Mouse (Mus musculus) brain, embryonic 14.5 days (tissue): Measurements from ENCODE around the gene S1pr4. TPM values are rescaled to one million over a fixed set of nuclear protein-coding genes. Genes with fewer than 3 reads are reported as not detected.

Source experiments
- DNase-seq: peaks from one replicate; pipeline ENCODE4 v3.0.0-alpha.2; 2011; ENCODE audit warnings: low read depth
- CTCF ChIP-seq: fragments of 200-500 bp; IDR thresholded peaks from 2 replicates; pipeline ENCODE4 v1.5.1; 2012; ENCODE audit warnings: inconsistent platforms, mild to moderate bottlenecking, moderate library complexity, borderline replicate concordance; ENCODE audit not compliant: insufficient read depth, insufficient read length; ENCODE audit errors: extremely low read depth
- POLR2A ChIP-seq: fragments of 200-500 bp; IDR thresholded peaks from 2 replicates; pipeline ENCODE4 v1.6.1; 2012; ENCODE audit warnings: mild to moderate bottlenecking, inconsistent platforms, borderline replicate concordance; ENCODE audit not compliant: poor library complexity, insufficient read depth, insufficient read length, severe bottlenecking; ENCODE audit errors: extremely low read depth
- polyA plus RNA-seq: library from polyadenylated mRNA; depleted of rRNA; stranded (reverse); fragments of >200 nt; gene quantifications from 2 replicates; pipeline ENCODE4 v1.2.3, GENCODE M21; 2012

Gene S1pr4
- polyA plus RNA-seq, 1 experiment, result 0.59 TPM

GRCm38 (mm10) chr10:81517227-81517626 is 17.3 kb upstream of the S1pr4 start:
- no peak for DNase-seq
- no peak for TF ChIP-seq CTCF
- no peak for TF ChIP-seq POLR2A

DNA sequence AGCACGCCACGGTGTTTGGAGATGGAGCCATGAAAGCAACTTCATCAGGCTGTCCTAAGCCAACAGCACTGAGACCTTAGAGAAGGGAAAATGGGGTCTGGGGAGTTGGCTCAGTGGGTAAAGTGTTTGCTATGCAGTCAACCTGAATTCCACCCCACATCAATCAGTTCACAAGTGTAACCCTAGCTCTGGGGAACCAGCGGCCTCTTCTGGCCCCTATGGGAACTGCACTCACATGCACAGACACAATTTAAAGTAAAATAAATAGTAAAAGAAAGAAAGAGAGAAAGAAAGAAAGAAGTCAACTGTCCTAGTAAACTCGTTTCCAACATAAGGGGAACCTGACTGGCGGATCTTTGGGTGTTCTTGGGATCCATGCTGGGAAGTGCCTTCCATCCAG is 13.9 kb upstream of the S1pr4 start:
- no peak for TF ChIP-seq CTCF
- no peak for DNase-seq

DNA sequence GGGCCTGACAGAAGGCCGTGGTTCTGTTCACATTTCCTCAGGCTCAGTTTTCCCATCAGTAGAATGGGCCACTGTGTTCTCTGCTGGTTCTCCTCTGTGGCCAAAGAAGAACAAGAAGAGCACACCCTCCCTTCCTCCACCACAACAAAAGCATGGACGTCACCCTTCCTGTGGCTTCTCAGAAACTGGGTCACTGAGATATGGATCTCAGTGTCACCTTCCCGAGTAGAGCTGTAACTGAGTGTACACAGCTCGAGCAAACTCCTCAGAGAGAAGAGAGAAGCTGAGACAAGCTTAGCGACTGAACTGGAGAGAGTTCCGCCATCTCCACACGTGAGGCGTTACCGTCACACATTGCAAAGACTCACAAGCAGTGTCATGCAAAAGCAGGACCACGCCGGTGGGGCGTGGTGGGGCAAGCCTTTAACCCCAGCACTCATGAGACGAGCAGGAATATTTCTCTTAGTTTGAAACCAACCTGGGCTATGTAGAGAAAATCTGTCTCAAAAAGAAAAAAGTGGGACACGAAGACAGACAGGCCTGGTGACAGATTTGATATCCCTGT is 10.4 kb upstream of the S1pr4 start:
- no peak for DNase-seq
- no peak for TF ChIP-seq POLR2A
- no peak for TF ChIP-seq CTCF

- no peak for TF ChIP-seq CTCF
- no peak for TF ChIP-seq POLR2A
- DNase-seq, result no peak
These were observed 8.0 kb upstream of the S1pr4 start for GRCm38 (mm10) chr10:81507691-81508489.

DNA sequence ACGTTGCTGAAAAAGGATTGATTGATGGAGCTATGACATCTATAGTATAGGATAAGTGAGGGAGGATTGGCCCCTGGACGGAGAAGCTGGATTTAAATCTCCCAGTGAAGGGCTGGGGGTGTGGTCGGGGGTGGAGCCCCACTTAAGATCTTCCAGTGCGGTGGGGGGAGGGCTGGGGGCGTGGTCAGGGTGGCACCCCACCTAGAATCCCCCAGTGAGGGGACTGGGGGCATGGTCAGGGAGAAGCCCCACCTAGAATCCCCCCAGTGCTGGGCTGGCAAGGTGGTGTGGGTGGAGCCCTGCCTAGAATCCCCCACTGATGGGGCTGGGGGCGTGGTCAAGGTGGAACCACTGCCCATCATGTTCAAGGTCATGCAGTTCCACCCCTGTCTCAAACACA is 7.2 kb upstream of the S1pr4 start:
- TF ChIP-seq POLR2A (no peak), CTCF (no peak)
- DNase-seq, result no peak

DNA sequence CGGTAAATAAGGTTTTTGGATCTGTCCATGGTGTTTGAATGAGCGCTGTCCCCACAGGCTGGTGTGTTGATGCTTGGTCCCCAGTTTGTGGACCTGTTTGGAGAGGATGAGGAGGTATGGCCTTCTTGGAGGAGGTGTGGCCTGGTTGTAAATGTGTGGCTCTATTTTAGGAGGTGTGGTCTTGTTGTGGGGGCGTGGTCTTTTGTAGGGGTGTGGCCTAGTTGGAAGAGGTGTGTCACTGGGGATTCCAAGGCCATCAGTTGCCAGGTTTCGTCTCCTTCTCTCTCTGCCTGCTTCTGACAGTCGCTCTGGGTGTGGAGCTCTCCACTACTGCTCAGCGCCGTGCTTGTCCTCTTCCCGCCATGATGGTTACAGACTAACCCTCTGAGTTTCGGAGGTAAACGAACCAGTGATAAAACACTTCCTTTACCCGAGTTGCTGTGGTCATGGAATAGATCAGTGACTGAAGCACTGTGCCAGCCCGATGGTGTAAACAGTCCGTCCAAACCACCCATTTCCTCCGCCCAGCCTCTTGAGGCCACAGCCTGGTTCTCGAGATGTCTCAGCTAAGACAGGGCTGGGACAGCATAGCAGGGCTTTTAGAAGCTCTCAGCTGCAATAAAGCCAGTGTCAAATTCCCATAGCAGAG is 5.2 kb upstream of the S1pr4 start:
- TF ChIP-seq CTCF (no peak), POLR2A (no peak)
- no peak for DNase-seq

GRCm38 (mm10) chr10:81502658-81503057 is 2.7 kb upstream of the S1pr4 start:
- TF ChIP-seq POLR2A (no peak), CTCF (peak; percentile 99)
- peak; percentile 79 for DNase-seq

DNA sequence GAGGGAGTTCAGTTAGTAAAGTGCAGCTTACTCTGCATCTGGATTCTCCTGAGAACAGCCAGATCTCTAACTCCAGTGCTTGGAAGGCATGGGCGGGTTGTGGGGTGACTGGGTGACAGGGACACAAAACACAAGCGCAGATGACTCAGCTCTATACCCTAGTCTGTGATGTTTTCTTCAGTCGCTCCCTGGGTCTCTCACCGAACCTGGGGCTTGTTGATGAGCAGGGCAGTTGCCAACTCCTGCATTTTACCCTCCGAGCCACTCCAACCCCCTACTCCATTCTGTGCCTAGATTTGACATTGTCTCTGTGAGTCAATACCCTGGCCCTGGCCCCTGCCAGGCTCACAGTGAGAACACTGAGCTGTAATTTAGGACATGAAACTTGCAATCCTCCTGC is 1.9 kb upstream of the S1pr4 start:
- no peak for TF ChIP-seq POLR2A
- TF ChIP-seq CTCF, result no peak
- no peak for DNase-seq

- no peak for TF ChIP-seq CTCF
- TF ChIP-seq POLR2A, result no peak
- DNase-seq, result no peak
These were observed 556 bp downstream of the S1pr4 start for GRCm38 (mm10) chr10:81499250-81499901.

DNA sequence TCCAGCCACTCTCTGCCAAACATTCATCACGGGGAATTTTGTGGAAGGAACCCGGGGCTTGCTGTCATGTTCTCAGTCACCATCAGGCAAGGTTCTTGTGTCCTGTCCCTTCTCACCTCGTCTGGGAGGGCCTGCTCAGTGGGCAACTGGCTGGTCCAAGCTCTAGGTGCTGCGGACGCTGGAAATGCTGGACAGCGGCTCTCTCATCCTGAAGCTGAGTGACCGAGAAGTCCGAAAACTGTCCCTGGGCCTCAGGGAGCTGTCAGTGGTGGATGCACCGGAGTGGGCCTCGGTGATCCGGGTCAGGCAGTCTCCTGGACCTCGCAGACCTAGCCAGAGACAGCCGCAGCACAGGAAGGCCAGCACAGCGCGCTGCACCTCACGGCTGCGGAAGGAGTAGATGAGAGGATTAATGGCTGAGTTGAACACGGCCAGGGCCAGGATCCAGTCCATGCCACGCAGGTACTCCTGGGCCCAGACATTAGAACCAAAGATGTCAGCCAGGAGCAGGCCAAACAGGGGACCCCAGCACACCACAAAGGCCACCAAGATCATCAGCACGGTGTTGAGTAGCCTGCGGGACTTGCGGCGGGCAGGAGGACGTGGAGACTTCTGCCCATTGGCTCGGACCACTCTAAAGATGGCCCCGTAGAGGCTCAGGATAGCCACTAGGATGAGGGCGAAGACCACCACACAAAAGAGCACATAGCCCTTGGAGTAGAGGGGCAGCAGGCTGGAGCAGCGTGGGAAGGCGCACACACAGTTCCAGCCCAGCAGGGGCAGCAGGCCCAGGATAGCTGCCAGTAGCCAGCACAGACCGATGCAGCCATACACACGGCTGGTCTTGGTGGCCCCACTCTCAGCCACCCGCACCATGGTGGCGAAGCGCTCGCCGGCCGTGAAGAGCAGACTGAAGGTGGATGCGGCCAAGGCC is 1.3 kb downstream of the S1pr4 start:
- TF ChIP-seq CTCF, result 0 out of 2 replicates have a peak, but pooled peaks have one; percentile 0
- no peak for TF ChIP-seq POLR2A
- DNase-seq, result no peak
